Mouse (Mus musculus) MEL (cell line): ENCODE data around the gene Men1. TPM values are rescaled to one million over a fixed set of nuclear protein-coding genes. Genes with fewer than 3 reads are reported as not detected.

ENCODE experiments used
- DNase-seq: peaks from one replicate; pipeline ENCODE4 v3.0.0; 2011; ENCODE audit warnings: low read depth, low spot score
- H3K27ac ChIP-seq: 2 replicates; pipeline ENCODE4 v1.5.1; 2012; ENCODE audit warnings: low read depth, mild to moderate bottlenecking, control low read depth, low read length, moderate library complexity; ENCODE audit not compliant: control insufficient read depth
- H3K27me3 ChIP-seq, 2 experiments: fragments of 150-350 bp in 1 of 2; sonication (generic) in 1 of 2; 2 replicates each; pipeline ENCODE4 v1.6.1; 2012; ENCODE audit warnings: low read length in 2 of 2, mild to moderate bottlenecking in 2 of 2, improper control_type of control experiment in 1 of 2, moderate library complexity in 1 of 2; ENCODE audit not compliant: insufficient read depth in 2 of 2, control insufficient read depth in 1 of 2
- H3K36me3 ChIP-seq, 2 experiments: 2 replicates each; pipeline ENCODE4 v1.6.1; 2012 to 2014; ENCODE audit warnings: low read length in 2 of 2, improper control_type of control experiment in 1 of 2, inconsistent platforms in 1 of 2, mild to moderate bottlenecking in 1 of 2; ENCODE audit not compliant: insufficient read depth in 2 of 2, control insufficient read depth in 1 of 2
- H3K4me1 ChIP-seq, 2 experiments: fragments of 150-350 bp in 1 of 2; sonication (generic) in 1 of 2; 2 replicates each; pipeline ENCODE4 v1.6.1; 2012; ENCODE audit warnings: low read length in 2 of 2, improper control_type of control experiment in 1 of 2, mild to moderate bottlenecking in 1 of 2; ENCODE audit not compliant: insufficient read depth in 2 of 2, control insufficient read depth in 1 of 2
- H3K4me3 ChIP-seq, 2 experiments: fragments of 150-350 bp in 1 of 2; sonication (generic) in 1 of 2; 2 replicates each; pipeline ENCODE4 v1.5.1; 2012; ENCODE audit warnings: low read depth in 2 of 2, low read length in 2 of 2, mild to moderate bottlenecking in 2 of 2, moderate library complexity in 2 of 2, control low read depth in 1 of 2, improper control_type of control experiment in 1 of 2; ENCODE audit not compliant: control insufficient read depth in 1 of 2, insufficient read depth in 1 of 2
- H3K79me2 ChIP-seq: 2 replicates; pipeline ENCODE4 v1.6.1; 2012; ENCODE audit warnings: mild to moderate bottlenecking, low read length, moderate library complexity; ENCODE audit not compliant: control insufficient read depth, poor library complexity, insufficient read depth
- H3K9ac ChIP-seq: 2 replicates; pipeline ENCODE4 v1.6.1; 2012; ENCODE audit warnings: low read depth, mild to moderate bottlenecking, control low read depth, low read length, moderate library complexity; ENCODE audit not compliant: control insufficient read depth, poor library complexity, severe bottlenecking
- H3K9me3 ChIP-seq: fragments of 150-350 bp; sonication (generic); replicated peaks from 2 replicates; pipeline ENCODE4 v1.6.1; 2012; ENCODE audit warnings: mild to moderate bottlenecking, low read length, improper control_type of control experiment, moderate library complexity; ENCODE audit not compliant: insufficient read depth
- CHD1 ChIP-seq: IDR thresholded peaks from 2 replicates; pipeline ENCODE4 v1.6.1; 2012; ENCODE audit warnings: low read depth, mild to moderate bottlenecking, inconsistent platforms, low read length, improper control_type of control experiment
- CTCF ChIP-seq, 3 experiments: IDR thresholded peaks in 2 of 3; conservative IDR thresholded peaks in 1 of 3; 2 replicates each; pipeline ENCODE4 v1.5.1; 2011 to 2012; ENCODE audit warnings: low read length in 3 of 3, low read depth in 2 of 3, mild to moderate bottlenecking in 2 of 3, improper control_type of control experiment in 1 of 3, inconsistent platforms in 1 of 3, mixed read lengths in 1 of 3, moderate library complexity in 1 of 3; ENCODE audit not compliant: control insufficient read depth in 1 of 3, insufficient read depth in 1 of 3, poor library complexity in 1 of 3, severe bottlenecking in 1 of 3
- GATA1 ChIP-seq: IDR thresholded peaks from 2 replicates; pipeline ENCODE4 v1.6.1; 2011; ENCODE audit warnings: low read depth, low read length, improper control_type of control experiment
- HCFC1 ChIP-seq: IDR thresholded peaks from 2 replicates; pipeline ENCODE4 v1.6.1; 2012; ENCODE audit warnings: low read depth, mild to moderate bottlenecking, inconsistent platforms, low read length, improper control_type of control experiment, moderate library complexity
- KAT2A ChIP-seq: conservative IDR thresholded peaks from 2 replicates; pipeline ENCODE4 v1.6.1; 2012; ENCODE audit warnings: low read depth, low read length, improper control_type of control experiment, inconsistent platforms
- MAX ChIP-seq: IDR thresholded peaks from 2 replicates; pipeline ENCODE4 v1.6.1; 2011; ENCODE audit warnings: low read length, improper control_type of control experiment
- MAZ ChIP-seq: IDR thresholded peaks from 2 replicates; pipeline ENCODE4 v1.6.1; 2012; ENCODE audit warnings: low read depth, mild to moderate bottlenecking, inconsistent platforms, low read length, improper control_type of control experiment
- MXI1 ChIP-seq: IDR thresholded peaks from 2 replicates; pipeline ENCODE4 v1.6.1; 2011; ENCODE audit warnings: mild to moderate bottlenecking, low read depth, low read length, improper control_type of control experiment
- MYC ChIP-seq: IDR thresholded peaks from 2 replicates; pipeline ENCODE4 v1.6.1; 2011; ENCODE audit warnings: low read depth, mild to moderate bottlenecking, low read length, improper control_type of control experiment, moderate library complexity
- NELFE ChIP-seq: IDR thresholded peaks from 2 replicates; pipeline ENCODE4 v1.6.1; 2011; ENCODE audit warnings: low read depth, low read length, improper control_type of control experiment
- NRF1 ChIP-seq: IDR thresholded peaks from 2 replicates; pipeline ENCODE4 v1.6.1; 2014; ENCODE audit warnings: low read depth, mild to moderate bottlenecking, inconsistent platforms, low read length, improper control_type of control experiment, moderate library complexity; ENCODE audit not compliant: poor library complexity, insufficient read depth, severe bottlenecking
- POLR2A ChIP-seq, 2 experiments: IDR thresholded peaks; 2 replicates each; pipeline ENCODE4 v1.6.1; 2011 to 2012; ENCODE audit warnings: low read length in 2 of 2, mild to moderate bottlenecking in 2 of 2, control low read depth in 1 of 2, improper control_type of control experiment in 1 of 2, low read depth in 1 of 2, moderate library complexity in 1 of 2; ENCODE audit not compliant: control insufficient read depth in 1 of 2, insufficient read depth in 1 of 2, poor library complexity in 1 of 2
- RCOR1 ChIP-seq: IDR thresholded peaks from 2 replicates; pipeline ENCODE4 v1.6.1; 2012; ENCODE audit warnings: low read depth, mild to moderate bottlenecking, inconsistent platforms, low read length, improper control_type of control experiment
- SIN3A ChIP-seq: IDR thresholded peaks from 2 replicates; pipeline ENCODE4 v1.6.1; 2012; ENCODE audit warnings: low read length, improper control_type of control experiment, inconsistent platforms
- SMC3 ChIP-seq: IDR thresholded peaks from 2 replicates; pipeline ENCODE4 v1.6.1; 2011; ENCODE audit warnings: low read depth, low read length, improper control_type of control experiment
- TBP ChIP-seq: IDR thresholded peaks from 2 replicates; pipeline ENCODE4 v1.8.0; 2011; ENCODE audit warnings: low read depth, low read length, improper control_type of control experiment
- TCF12 ChIP-seq: IDR thresholded peaks from 2 replicates; pipeline ENCODE4 v1.6.1; 2014; ENCODE audit warnings: low read depth, mild to moderate bottlenecking, inconsistent platforms, low read length, improper control_type of control experiment, moderate library complexity
- USF1 ChIP-seq: IDR thresholded peaks from 2 replicates; pipeline ENCODE4 v1.6.1; 2014; ENCODE audit warnings: low read depth, mild to moderate bottlenecking, inconsistent platforms, low read length, improper control_type of control experiment, moderate library complexity
- USF2 ChIP-seq, 2 experiments: IDR thresholded peaks; 2 replicates each; pipeline ENCODE4 v1.6.1; 2011 to 2012; ENCODE audit warnings: improper control_type of control experiment in 2 of 2, low read length in 2 of 2, borderline replicate concordance in 1 of 2, inconsistent platforms in 1 of 2, low read depth in 1 of 2, mild to moderate bottlenecking in 1 of 2; ENCODE audit not compliant: insufficient read depth in 1 of 2
- ZKSCAN1 ChIP-seq: IDR thresholded peaks from 2 replicates; pipeline ENCODE4 v1.6.1; 2012; ENCODE audit warnings: low read depth, mild to moderate bottlenecking, inconsistent platforms, low read length, improper control_type of control experiment, moderate library complexity
- ZMIZ1 ChIP-seq: IDR thresholded peaks from 2 replicates; pipeline ENCODE4 v1.6.1; 2012; ENCODE audit warnings: low read depth, mild to moderate bottlenecking, inconsistent platforms, low read length, improper control_type of control experiment, moderate library complexity
- polyA plus RNA-seq, 2 experiments: library from polyadenylated mRNA; stranded (reverse) in 1 of 2; unstranded in 1 of 2; fragments of >175 nt in 1 of 2; fragments of >200 nt in 1 of 2; gene quantifications; 2 replicates each; pipeline versions ENCODE4 v1.2.1 to v1.2.4; 2012; ENCODE audit warnings: low replicate concordance in 2 of 2, low read depth in 1 of 2; ENCODE audit not compliant: insufficient read length in 2 of 2, insufficient read depth in 1 of 2, missing spikeins in 1 of 2
- total RNA-seq: library from RNA; depleted of rRNA; stranded (reverse); fragments of 300-350 nt; gene quantifications from 2 replicates; pipeline ENCODE4 v1.2.3, GENCODE M21; 2012

The Men1 gene
- total and polyA plus RNA-seq, 3 experiments = 39.4 to 132 TPM; not detected in 1

GRCm38 (mm10) chr19:6354030-6354429 lies 19.3 kb downstream of the Men1 start:
- H3K36me3 ChIP-seq = no peaks in the 10 kb centered on the region; a peak in 1 of 4 replicates
- H3K27ac ChIP-seq = no peak overlapping the region
- H3K4me1 ChIP-seq = peaks cover 0 to 2% of the 10 kb centered on the region in 2 experiments; a peak in 2 of 4 replicates
- no peaks in the 10 kb centered on the region for H3K79me2 ChIP-seq
- TF ChIP-seq KAT2A = no peak
- TF ChIP-seq MXI1 = no peak
- TF ChIP-seq TBP = no peak
- no peak for TF ChIP-seq ZMIZ1
- no peak for TF ChIP-seq ZKSCAN1
- no peak for TF ChIP-seq USF1
- TF ChIP-seq GATA1 = no peak
- no peak for TF ChIP-seq MYC
- no peak for TF ChIP-seq NRF1
- TF ChIP-seq POLR2A (IDR thresholded peaks at IDR 0.05; ENCODE audit: control insufficient read depth in 1 of 2, insufficient read depth in 1 of 2, low read depth in 1 of 2, low read length in 2 of 2, poor library complexity in 1 of 2) = no peak
- TF ChIP-seq CHD1 = no peak
- no peak for TF ChIP-seq SIN3A
- TF ChIP-seq MAZ = no peak
- no peak overlapping the region for H3K9ac ChIP-seq
- H3K9me3 ChIP-seq = no peaks in the 10 kb centered on the region
- H3K27me3 ChIP-seq = no peaks in the 10 kb centered on the region
- DNase-seq = no peak
- H3K4me3 ChIP-seq = no peak overlapping the region

DNA sequence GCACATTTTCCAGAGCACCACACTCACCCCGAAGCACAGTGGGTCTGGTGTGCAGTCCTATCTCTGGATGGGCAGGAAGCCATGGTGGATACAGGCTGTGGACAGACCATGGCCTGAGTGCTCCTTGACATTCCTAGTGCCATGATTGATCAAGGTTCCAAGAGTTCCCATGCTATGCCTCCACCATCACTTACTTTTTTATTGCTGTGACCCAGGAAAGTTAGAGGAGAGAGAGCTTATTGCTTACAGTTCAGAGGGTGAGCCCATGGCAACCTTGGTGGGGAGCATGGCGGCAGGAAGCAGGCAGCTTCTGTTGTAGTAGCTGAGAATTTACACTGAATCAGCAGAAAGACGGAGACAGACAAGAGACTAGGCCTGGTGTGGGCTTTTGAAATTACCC lies 26.5 kb downstream of the Men1 start:
- Histone ChIP-seq H3K9ac (no peak overlapping the region), H3K4me3 (no peak overlapping the region), H3K9me3 (no peaks in the 10 kb centered on the region), H3K36me3 (peaks cover 13 to 23% of the 10 kb centered on the region in 2 experiments), H3K27ac (no peak overlapping the region), H3K79me2 (peaks cover 20% of the 10 kb centered on the region), H3K27me3 (no peaks in the 10 kb centered on the region), H3K4me1 (peaks cover 6 to 7% of the 10 kb centered on the region in 2 experiments)
- DNase-seq = no peak
- TF ChIP-seq HCFC1 (no peak), USF2 (IDR thresholded peaks at IDR 0.05; ENCODE audit: borderline replicate concordance in 1 of 2, insufficient read depth in 1 of 2, low read depth in 1 of 2, low read length in 2 of 2) (no peak), MAX (no peak), SMC3 (no peak)

DNA sequence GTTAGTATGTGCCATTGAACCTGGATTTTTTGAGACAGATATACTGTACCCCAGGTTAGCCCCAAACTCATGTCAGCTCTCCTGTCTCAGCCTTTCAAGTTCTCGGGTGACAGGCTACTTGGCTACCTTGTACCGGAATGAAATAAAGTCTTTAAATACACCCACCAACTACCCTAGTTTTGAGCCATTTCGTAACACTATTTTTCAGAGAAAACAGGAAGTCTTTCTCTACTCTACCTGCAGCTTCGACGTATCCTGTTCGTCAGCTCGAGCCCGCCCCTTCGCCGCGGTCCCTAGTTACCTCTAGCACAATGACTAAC lies 28.3 kb downstream of the Men1 start:
- no peaks in the 10 kb centered on the region for H3K27me3 ChIP-seq
- peaks cover 29 to 39% of the 10 kb centered on the region in 2 experiments for H3K36me3 ChIP-seq
- DNase-seq = no peak
- peak overlapping the region; percentile 56 to 90 for H3K4me3 ChIP-seq
- peaks cover 10 to 14% of the 10 kb centered on the region in 2 experiments for H3K4me1 ChIP-seq
- TF ChIP-seq SIN3A (peak; percentile 82), NELFE (0 out of 2 replicates have a peak, but pooled peaks have one; percentile 49), TCF12 (0 out of 2 replicates have a peak, but pooled peaks have one; percentile 23), CTCF (IDR thresholded peaks at IDR 0.05 in 2 of 3, conservative IDR thresholded peaks at IDR 0.05 in 1 of 3; ENCODE audit: control insufficient read depth in 1 of 3, insufficient read depth in 1 of 3, low read depth in 2 of 3, low read length in 3 of 3, poor library complexity in 1 of 3, severe bottlenecking in 1 of 3) (no peak), RCOR1 (no peak)
- peak overlapping the region; percentile 65 for H3K27ac ChIP-seq
- peaks cover 34% of the 10 kb centered on the region for H3K79me2 ChIP-seq
- no peaks in the 10 kb centered on the region for H3K9me3 ChIP-seq
- peak overlapping the region; percentile 64 for H3K9ac ChIP-seq
